Mouse (Mus musculus) heart, embryonic 16.5 days (tissue): ENCODE data around the gene Dhcr24. TPM values are rescaled to one million over a fixed set of nuclear protein-coding genes. Genes with fewer than 3 reads are reported as not detected.

Experiments
- ATAC-seq: fragments of 200-750 bp; cut with Nextera tagmentation; replicated peaks from 2 replicates; pipeline ENCODE4 v1.8.0; 2017; ENCODE audit warnings: moderate number of reproducible peaks; ENCODE audit not compliant: insufficient read depth, low FRiP score; ENCODE audit errors: extremely low read depth
- H3K27ac ChIP-seq: fragments of 300-500 bp; sonication (generic); 2 replicates; pipeline ENCODE4 v1.5.1; 2014; ENCODE audit warnings: mild to moderate bottlenecking, low read length, control low read depth, moderate library complexity
- H3K27me3 ChIP-seq: fragments of 300-500 bp; sonication (generic); 2 replicates; pipeline ENCODE4 v1.6.1; 2014; ENCODE audit warnings: low read length, mixed read lengths; ENCODE audit not compliant: control insufficient read depth, insufficient read depth
- H3K36me3 ChIP-seq: fragments of 300-500 bp; sonication (generic); 2 replicates; pipeline ENCODE4 v1.6.1; 2014; ENCODE audit not compliant: control insufficient read depth, insufficient read depth
- H3K4me1 ChIP-seq: fragments of 300-500 bp; sonication (generic); 2 replicates; pipeline ENCODE4 v1.6.1; 2014; ENCODE audit warnings: low read length, mixed read lengths; ENCODE audit not compliant: control insufficient read depth, insufficient read depth
- H3K4me2 ChIP-seq: fragments of 300-500 bp; sonication (generic); 2 replicates; pipeline ENCODE4 v1.6.1; 2014; ENCODE audit warnings: low read depth, mild to moderate bottlenecking, control low read depth, low read length
- H3K4me3 ChIP-seq: fragments of 300-500 bp; sonication (generic); 2 replicates; pipeline ENCODE4 v1.5.1; 2014; ENCODE audit warnings: mild to moderate bottlenecking, control low read depth, low read length
- H3K9ac ChIP-seq: fragments of 300-500 bp; sonication (generic); 2 replicates; pipeline ENCODE4 v1.6.1; 2014; ENCODE audit warnings: low read length, control low read depth
- H3K9me3 ChIP-seq: fragments of 300-500 bp; sonication (generic); replicated peaks from 2 replicates; pipeline ENCODE4 v1.6.1; 2016; ENCODE audit warnings: low read length; ENCODE audit not compliant: control insufficient read depth
- WGBS: fragments of 180-500 bp; shearing (Covaris S2); extraction: QIAGEN DNeasy Blood & Tissue Kit; methylation state at CpG from one replicate; pipeline ENCODE4 v1.1.7; 2014; 5-methylcytosine and 5-hydroxymethylcytosine counted together
- polyA plus RNA-seq: library from polyadenylated mRNA; unstranded; fragments of >200 nt; fragmentation: Nextera tagmentation; extraction: Ambion mirVana; gene quantifications from 2 replicates; pipeline ENCODE4 v1.2.1, GENCODE M21; 2015

Gene Dhcr24
- polyA plus RNA-seq, 1 experiment from 2014 or later: 1.9 TPM

- 82% methylated on average over 9 of the region's 9 CpGs for whole genome bisulfite sequencing
- H3K27me3 ChIP-seq: no peaks in the 10 kb centered on the region
- H3K9me3 ChIP-seq: no peaks in the 10 kb centered on the region
- no peak overlapping the region for H3K4me2 ChIP-seq
- H3K4me1 ChIP-seq: no peaks in the 10 kb centered on the region
- no peak overlapping the region for H3K27ac ChIP-seq
- H3K4me3 ChIP-seq: no peak overlapping the region
- peaks cover 14% of the 10 kb centered on the region for H3K36me3 ChIP-seq
- no peak for ATAC-seq
- no peak overlapping the region for H3K9ac ChIP-seq
Measured at GRCm38 (mm10) chr4:106590871-106591270, 30.0 kb downstream of the Dhcr24 start.

DNA sequence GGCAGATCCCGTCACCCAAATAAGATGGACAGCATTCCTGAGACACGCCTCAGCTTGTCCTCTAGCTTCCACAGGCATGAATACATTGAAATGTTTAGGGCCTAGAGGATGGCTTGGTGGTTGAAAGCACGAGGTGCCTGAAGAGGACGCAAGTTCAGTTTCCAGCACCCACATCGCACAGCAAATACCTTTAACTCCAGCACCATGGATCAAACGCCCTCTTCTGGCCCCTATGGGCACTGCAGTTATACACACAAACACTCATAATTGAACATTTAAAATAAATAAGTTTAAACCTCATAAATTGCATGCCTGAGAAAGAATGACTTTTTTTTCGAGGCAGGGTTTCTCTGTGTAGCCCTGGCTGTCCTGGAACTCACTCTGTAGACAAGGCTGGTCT, 32.8 kb downstream of the Dhcr24 start:
- H3K4me3 ChIP-seq: no peak overlapping the region
- no peaks in the 10 kb centered on the region for H3K36me3 ChIP-seq
- no peaks in the 10 kb centered on the region for H3K27me3 ChIP-seq
- 63% methylated on average over 7 of the region's 7 CpGs for WGBS
- H3K9ac ChIP-seq: no peak overlapping the region
- H3K27ac ChIP-seq: no peak overlapping the region
- no peaks in the 10 kb centered on the region for H3K4me1 ChIP-seq
- 0 out of 2 replicates have a peak, but pooled peaks cover 2% of the 10 kb centered on the region for H3K9me3 ChIP-seq
- no peak overlapping the region for H3K4me2 ChIP-seq
- ATAC-seq: no peak

- 0 out of 2 replicates have a peak, but pooled peaks cover 2% of the 10 kb centered on the region for H3K9me3 ChIP-seq
- H3K27ac ChIP-seq: no peak overlapping the region
- H3K4me3 ChIP-seq: no peak overlapping the region
- H3K27me3 ChIP-seq: no peaks in the 10 kb centered on the region
- ATAC-seq: no peak
- H3K4me2 ChIP-seq: no peak overlapping the region
- no peaks in the 10 kb centered on the region for H3K4me1 ChIP-seq
- no peaks in the 10 kb centered on the region for H3K36me3 ChIP-seq
- H3K9ac ChIP-seq: no peak overlapping the region
- WGBS: 73% methylated on average over 3 of the region's 3 CpGs
Measured at GRCm38 (mm10) chr4:106596200-106596599, 35.4 kb downstream of the Dhcr24 start.

GRCm38 (mm10) chr4:106597055-106597454, 36.2 kb downstream of the Dhcr24 start:
- WGBS: 73% methylated on average over 9 of the region's 9 CpGs
- ATAC-seq: no peak

DNA sequence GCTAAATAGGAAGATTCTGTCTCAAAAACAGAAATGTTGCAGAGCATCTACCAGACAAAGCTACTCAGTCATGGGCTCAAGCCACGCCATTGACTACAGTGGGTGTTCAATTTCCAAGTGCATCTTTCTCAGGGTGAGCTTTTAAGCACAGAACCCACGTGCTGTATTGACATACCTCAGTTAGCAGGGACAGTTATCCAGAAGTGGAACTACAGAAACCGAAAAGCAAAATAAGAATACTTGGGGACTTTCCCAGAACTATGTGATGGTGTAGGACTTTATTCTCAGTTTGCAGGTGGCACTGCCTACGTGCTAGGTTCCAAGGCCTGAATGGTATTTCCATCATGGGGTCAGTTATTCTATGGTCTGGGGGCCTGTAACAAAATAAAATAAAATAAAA, 36.9 kb downstream of the Dhcr24 start:
- no peaks in the 10 kb centered on the region for H3K36me3 ChIP-seq
- no peak overlapping the region for H3K4me2 ChIP-seq
- ATAC-seq: no peak
- WGBS: 76% methylated on average over 4 of the region's 4 CpGs
- H3K27me3 ChIP-seq: no peaks in the 10 kb centered on the region
- 0 out of 2 replicates have a peak, but pooled peaks cover 2% of the 10 kb centered on the region for H3K9me3 ChIP-seq
- H3K27ac ChIP-seq: no peak overlapping the region
- no peak overlapping the region for H3K4me3 ChIP-seq
- H3K4me1 ChIP-seq: no peaks in the 10 kb centered on the region
- H3K9ac ChIP-seq: no peak overlapping the region

More at GRCm38 (mm10) chr4:106597055-106597454, 36.2 kb downstream of the Dhcr24 start:
- Histone ChIP-seq H3K9ac (no peak overlapping the region), H3K9me3 (0 out of 2 replicates have a peak, but pooled peaks cover 2% of the 10 kb centered on the region), H3K4me1 (no peaks in the 10 kb centered on the region), H3K27me3 (no peaks in the 10 kb centered on the region), H3K27ac (no peak overlapping the region), H3K4me3 (no peak overlapping the region), H3K4me2 (no peak overlapping the region), H3K36me3 (no peaks in the 10 kb centered on the region)

GRCm38 (mm10) chr4:106599415-106599814, 38.6 kb downstream of the Dhcr24 start:
- ATAC-seq: no peak
- H3K27me3 ChIP-seq: no peaks in the 10 kb centered on the region
- H3K9me3 ChIP-seq: 0 out of 2 replicates have a peak, but pooled peaks cover 2% of the 10 kb centered on the region
- no peak overlapping the region for H3K9ac ChIP-seq
- no peak overlapping the region for H3K4me2 ChIP-seq
- WGBS: 53% methylated on average over 1 of the region's 1 CpGs
- H3K4me1 ChIP-seq: no peaks in the 10 kb centered on the region
- no peaks in the 10 kb centered on the region for H3K36me3 ChIP-seq
- H3K27ac ChIP-seq: no peak overlapping the region
- no peak overlapping the region for H3K4me3 ChIP-seq

DNA sequence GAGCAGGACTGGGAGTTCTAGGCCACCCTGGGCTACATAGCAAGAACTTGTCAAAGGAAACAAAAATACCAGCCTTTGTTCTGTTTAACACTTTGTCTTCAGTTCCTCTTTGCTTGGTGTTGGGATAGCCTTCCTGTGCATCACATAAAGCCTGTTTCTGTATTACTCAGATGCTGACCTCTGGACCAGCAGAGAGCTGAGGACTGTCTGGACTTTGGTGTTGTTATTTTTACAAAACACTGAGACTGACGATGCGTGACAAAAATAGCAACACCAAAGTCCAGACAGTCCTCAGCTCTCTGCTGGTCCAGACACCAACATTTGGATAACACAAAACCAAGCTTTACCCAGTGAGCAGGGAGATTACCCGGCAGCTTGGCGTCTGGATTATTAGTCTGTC, 39.9 kb downstream of the Dhcr24 start:
- Histone ChIP-seq H3K4me1 (no peaks in the 10 kb centered on the region), H3K27ac (no peak overlapping the region), H3K36me3 (no peaks in the 10 kb centered on the region), H3K4me2 (no peak overlapping the region), H3K4me3 (no peak overlapping the region), H3K9me3 (0 out of 2 replicates have a peak, but pooled peaks cover 2% of the 10 kb centered on the region), H3K9ac (no peak overlapping the region), H3K27me3 (no peaks in the 10 kb centered on the region)
- no peak; the same call in 1 of the 2 replicates for ATAC-seq
- WGBS: 35% methylated on average over 4 of the region's 4 CpGs

DNA sequence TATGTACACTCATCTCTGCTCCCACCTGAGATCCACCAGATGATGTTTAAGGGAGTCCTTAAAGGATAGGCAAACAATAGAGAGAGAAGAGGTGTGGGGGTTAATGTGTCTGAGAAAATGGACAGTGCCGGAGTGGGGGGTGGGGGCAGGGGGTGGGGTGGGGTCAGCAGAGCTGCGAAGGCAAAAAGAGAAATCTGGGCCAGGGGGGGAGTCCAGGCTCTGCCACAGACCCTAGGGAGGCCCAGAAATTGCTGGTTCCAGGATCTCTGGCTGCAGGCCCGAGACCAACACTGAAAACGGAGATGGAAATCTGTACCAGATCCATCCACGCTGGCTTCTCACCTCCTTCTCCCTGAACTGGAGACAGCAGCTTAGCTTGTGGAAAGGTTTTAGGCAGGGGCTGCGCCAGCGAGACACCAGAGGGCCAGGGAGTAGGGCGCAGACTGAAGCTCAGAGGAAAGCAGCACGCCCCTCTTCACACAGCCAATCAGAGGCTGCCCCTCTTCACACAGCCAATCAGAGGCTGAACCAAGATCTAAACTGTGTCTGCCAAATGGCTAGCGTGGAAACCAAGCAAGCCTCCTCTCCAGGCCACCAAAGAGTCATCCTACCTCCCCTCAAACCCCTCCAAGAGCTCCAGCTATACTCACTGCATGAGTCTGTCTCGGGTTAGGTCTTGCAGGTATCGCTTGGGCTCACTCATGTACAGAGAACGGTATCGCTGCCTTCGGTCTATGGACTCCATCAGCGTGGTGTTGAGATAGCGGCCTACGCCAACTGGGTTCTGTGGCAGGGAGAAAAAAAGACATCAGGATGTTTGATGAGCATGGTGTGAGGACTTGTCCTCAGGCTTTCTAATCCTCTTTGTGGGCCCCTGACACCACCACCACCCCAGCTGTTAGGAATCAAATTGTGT, 46.1 kb downstream of the Dhcr24 start:
- H3K9me3 ChIP-seq: no peaks in the 10 kb centered on the region; the same call in 1 of the 2 replicates
- H3K4me2 ChIP-seq: peak overlapping the region; percentile 55
- no peak overlapping the region for H3K9ac ChIP-seq
- ATAC-seq: no peak; the same call in 1 of the 2 replicates
- WGBS: 36% methylated on average over 18 of the region's 18 CpGs
- 0 out of 2 replicates have a peak, but pooled peaks cover 2% of the 10 kb centered on the region for H3K4me1 ChIP-seq
- H3K27me3 ChIP-seq: no peaks in the 10 kb centered on the region
- no peak overlapping the region for H3K27ac ChIP-seq
- peak overlapping the region; percentile 29 for H3K4me3 ChIP-seq
- no peaks in the 10 kb centered on the region for H3K36me3 ChIP-seq

DNA sequence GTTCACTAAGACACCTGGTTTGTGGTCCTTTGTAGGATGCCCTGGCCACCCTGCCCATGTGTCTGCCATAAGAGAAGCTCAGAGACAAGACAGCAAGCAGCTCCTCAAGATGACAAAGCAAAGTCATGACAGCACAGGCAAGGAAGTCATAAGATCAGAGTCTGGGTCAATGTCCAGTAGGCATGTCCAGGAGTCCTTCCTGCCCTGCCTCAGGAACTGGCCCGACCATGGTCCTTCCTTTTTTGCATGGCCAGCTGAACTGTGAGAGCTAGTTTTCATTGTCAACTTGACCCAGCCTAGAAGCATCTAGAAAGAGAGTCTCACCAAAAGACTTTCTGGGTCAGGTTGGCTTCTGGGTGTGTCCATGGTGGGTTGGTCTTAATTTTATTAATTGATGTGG, 47.1 kb downstream of the Dhcr24 start:
- H3K9ac ChIP-seq: no peak overlapping the region
- H3K27me3 ChIP-seq: no peaks in the 10 kb centered on the region
- H3K9me3 ChIP-seq: no peaks in the 10 kb centered on the region; the same call in 1 of the 2 replicates
- no peak for ATAC-seq
- 100% methylated on average over 1 of the region's 1 CpGs for WGBS
- H3K4me2 ChIP-seq: no peak overlapping the region
- no peak overlapping the region for H3K27ac ChIP-seq
- H3K4me3 ChIP-seq: no peak overlapping the region
- 0 out of 2 replicates have a peak, but pooled peaks cover 2% of the 10 kb centered on the region for H3K4me1 ChIP-seq
- H3K36me3 ChIP-seq: no peaks in the 10 kb centered on the region
